Mouse (Mus musculus): ENCODE data around the gene Med12.
A peak's percentile ranks its signal among the peaks of the same experiment; 100 is the strongest.

The Med12 gene

GRCm38 (mm10) chrX:101273875-101274738 lies at the start of gene Med12:
Gene Med12 (plus strand): TSS chrX:101274030.
- DNase-seq, result peak; percentile 73

DNA sequence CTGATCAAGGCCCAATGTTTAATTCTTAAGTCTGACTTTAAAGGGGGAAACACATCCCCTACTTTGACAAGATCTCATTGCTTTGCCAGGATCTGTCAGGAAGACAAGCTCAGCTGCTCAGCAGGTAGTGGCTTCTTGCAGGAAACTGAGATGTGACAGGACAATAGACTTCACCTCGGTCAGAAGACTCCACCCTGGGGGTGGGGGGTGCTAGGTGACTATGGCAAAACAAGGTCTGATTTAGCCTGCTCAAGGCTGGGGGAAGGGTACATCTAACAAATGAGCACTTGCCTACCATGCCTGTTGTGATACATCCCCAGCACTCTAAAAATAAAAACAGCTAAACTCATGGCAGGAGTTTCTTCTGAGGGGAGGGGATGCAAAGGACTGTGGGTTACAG lies 28.8 kb upstream of the Med12 start:
- no peak for DNase-seq

DNA sequence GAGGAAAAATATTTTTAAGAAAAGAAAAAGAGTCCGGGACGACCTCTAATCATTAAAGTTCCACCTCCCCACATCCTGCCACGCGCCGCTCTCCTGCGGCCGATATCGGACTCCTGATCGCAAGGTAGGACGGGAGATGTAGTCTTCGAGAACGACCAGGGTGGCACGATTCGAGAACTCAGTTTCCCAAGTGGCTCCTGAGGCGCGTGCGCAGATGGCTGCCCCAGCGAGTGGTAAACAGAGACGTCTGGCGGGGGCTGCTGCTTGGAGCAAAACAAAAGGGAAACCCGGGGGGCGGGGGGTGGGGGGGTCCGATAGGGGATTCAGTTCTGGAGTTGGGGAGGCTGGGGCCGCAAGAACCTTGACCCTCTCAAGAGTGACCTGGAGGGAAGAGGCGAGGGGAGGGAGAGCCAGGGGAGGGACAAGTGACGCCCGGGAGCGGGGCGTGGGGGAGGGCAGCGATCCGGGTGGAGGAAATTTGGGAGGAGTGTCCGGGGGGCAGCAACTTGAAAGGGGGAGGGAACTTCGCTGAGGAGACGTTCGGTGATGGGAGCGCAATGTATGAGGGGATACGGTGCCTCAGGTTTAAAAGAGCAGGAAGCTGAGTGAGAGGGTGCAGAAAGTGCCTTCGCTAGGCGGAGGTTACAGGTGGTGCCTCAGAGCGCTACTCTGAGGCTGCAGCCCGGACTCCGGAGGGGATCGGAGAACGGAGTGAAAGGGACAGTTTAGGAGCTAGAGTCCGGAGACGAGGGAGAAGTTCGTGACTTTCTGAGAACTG lies 19.7 kb upstream of the Med12 start, which contains the start of gene Foxo4:
TSS of gene Foxo4 (plus strand) at position 577 of the 778 bp plus-strand sequence.
- DNase-seq, result peak; percentile 76

- no peak for DNase-seq
Measured at GRCm38 (mm10) chrX:101254740-101255139, 19.1 kb upstream of the Med12 start.

DNA sequence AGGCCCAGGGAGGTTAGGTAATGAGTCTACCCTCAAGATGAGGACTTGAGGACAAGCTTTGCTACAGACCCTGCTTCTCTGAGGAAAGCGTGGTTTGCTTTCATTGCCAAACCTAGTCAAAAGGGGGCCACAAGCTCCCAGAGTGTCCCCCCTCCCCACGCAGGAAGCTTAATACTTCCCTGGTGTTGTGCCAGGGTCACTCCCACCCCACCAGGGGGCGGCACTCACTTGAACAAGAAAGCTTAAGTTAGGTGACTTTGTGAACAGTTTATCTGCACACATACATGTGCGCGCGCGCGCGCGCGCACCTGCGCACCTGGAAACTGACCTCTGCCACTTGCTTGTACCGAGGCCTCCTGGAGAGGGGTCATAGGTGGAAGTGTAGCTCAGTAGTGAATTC lies 17.2 kb upstream of the Med12 start:
- no peak for DNase-seq

DNA sequence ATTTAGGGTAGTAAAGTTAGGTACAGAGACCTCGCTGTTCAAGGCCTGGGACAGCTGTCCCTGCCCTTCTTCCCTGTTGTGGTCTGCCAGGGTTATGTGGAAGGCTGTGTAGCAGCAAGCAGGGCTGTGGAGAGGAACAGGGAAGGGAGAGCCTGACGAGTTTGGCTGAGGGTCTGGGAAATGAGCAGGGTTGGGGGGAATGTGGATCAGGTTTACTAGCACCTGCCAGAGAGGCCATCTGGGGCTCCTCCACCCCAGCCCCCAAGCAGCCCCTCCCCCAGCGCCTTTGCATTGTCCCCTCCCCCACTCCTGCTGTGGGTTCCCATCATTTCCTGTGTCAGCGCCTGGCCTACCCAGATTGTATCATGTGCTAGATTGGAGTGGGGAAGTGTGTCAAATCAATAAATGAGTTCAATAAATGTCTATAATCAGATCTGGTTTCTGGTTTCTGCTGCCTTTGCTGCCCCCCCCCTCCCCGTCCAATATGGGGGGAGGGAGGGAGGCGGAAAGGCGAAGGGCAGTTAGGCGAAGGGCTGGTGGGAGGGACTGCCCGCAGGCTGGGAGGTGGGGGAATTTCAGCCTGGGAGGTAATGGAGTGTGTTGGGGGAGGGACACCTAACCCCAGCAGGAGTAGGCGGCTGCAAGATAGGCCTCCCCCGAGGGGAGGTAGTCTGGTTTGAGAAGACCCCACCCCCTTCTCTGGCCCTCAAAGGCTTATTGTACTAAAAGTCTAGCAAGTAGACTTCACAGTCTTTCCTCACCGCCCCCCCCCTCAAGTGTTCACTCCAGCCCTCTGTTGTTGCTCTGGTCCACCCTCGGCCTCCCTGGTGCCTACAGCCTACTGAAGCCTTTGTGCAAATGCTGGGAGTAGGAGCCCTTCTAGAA lies 13.1 kb upstream of the Med12 start:
- DNase-seq, result no peak

- no peak for DNase-seq
Measured at GRCm38 (mm10) chrX:101263892-101264291, 9.9 kb upstream of the Med12 start, which contains the start of gene Gm614. Gene Gm614 (minus strand): TSS chrX:101263992.

- DNase-seq, result no peak
Measured at GRCm38 (mm10) chrX:101266631-101267030, 7.2 kb upstream of the Med12 start.

DNA sequence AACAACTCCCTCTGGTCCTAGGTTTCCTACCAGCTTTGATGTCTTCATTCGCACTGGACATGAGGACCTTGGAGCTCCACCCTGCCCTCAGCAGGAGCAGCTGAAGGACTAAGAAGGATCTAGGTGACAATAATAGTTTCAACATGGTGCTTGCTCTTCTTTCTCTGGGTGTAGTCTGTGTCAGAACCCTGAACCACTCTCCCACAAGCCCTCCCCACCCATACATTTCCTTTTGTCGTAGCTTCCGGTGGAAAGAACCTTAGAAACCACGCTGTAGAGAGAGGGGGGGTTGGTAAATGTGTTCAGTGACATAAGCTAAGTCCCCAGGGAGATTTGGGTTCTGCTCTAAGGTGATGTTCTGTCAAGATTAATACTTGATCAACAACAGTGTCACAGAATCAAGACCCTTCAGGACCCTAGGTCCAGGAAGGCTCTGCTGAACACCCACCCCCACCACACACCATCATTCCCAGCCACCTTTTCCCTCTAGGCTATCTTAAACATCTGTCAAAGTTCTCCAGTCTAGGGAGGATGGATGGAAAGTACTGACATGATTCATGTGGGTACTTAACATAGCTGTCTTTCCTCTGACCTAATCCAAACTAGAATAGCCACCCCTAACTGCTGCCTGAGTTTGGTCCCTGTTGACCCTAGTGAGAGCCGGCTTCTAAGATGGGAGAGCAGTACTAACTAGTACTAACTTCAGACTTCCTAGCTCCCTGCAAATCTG lies 5.6 kb upstream of the Med12 start, which contains the start of gene Il2rg:
TSS of gene Il2rg (minus strand) at position 231 of the 730 bp plus-strand sequence.
- no peak for DNase-seq

DNA sequence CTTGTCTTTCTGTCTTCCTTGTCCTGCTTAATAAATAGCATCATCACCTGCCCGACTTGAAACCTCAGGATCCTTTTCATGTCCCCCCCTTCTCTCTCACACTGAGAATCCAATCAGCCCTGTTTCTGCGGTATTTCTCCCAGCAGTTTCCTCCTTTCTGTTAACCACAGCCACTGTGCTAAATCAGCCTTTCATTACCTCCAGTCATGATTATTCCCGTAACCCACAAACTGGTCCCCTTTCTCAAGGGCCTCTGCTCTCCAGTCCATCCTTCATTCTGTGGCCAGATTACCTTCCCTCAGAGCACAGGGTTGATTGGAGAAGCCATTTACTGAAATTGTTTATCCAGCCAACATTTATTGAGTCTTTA lies 5.1 kb upstream of the Med12 start, which contains the start of gene Gm20489:
TSS of gene Gm20489 (minus strand) at position 269 of the 370 bp plus-strand sequence.
- no peak for DNase-seq

DNA sequence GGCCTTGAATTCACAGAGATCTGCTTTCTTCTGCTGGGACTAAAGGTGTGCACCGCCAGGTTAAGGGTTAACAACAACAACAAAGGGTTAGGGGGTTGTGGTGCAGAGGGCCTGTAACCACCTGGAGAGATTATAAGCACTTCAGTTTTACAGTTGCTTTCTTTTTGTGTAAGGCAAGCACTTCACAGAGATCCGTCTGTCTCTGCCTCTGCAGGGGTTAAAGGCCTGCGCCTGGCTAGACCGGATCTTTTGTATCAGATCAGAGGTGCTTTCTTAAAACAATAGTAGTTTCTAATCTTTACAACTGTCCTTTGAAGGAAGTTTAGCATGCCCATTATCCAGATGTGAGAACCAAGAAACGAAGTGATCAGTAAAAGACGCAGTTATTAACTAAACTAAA lies 420 bp upstream of the Med12 start:
- DNase-seq, result no peak

GRCm38 (mm10) chrX:101282813-101283212 lies 9.0 kb downstream of the Med12 start:
- DNase-seq, result no peak

DNA sequence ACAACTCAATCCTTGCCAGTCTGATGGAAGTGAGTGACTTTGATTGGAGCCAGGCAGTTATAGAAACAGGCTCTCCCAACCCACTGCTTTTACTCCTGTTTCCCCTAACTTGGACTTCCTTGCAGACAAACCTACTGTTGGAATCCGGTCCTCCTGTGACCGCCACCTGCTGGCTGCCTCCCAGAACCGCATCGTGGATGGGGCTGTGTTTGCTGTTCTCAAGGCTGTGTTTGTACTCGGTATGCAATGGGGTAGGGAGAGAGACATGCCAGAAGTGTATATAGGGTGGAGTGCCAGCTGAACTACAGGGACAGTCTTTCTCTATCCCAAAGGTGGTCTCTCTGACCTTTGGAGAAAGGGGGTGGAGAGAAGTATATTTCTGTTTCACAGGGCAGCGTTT lies 11.7 kb downstream of the Med12 start:
- peak; percentile 68 for DNase-seq

GRCm38 (mm10) chrX:101285953-101286670 lies 12.3 kb downstream of the Med12 start:
- DNase-seq, result no peak

GRCm38 (mm10) chrX:101287543-101287942 lies 13.7 kb downstream of the Med12 start:
- DNase-seq, result no peak

DNA sequence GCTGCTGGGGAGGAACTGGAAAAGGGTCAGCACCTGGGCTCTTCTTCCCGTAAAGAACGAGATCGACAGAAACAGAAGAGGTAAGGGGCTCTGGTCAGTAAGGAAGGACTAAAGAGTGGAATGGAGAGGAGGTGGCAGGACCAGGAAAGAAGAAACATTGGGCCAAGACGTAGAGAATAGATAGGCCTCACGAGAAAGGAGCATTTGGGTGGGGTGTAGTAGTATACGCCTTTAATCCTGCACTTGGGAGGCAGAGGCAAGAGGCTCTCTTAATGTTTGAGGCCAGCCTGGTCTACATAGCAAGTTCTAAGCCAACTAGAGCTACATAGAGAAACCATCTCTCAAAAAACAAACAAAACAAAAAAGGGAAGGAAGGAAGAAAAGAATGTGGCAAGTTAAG lies 14.6 kb downstream of the Med12 start:
- DNase-seq, result no peak

GRCm38 (mm10) chrX:101289037-101289436 lies 15.2 kb downstream of the Med12 start:
- DNase-seq, result no peak

GRCm38 (mm10) chrX:101290111-101290510 lies 16.3 kb downstream of the Med12 start:
- no peak for DNase-seq

DNA sequence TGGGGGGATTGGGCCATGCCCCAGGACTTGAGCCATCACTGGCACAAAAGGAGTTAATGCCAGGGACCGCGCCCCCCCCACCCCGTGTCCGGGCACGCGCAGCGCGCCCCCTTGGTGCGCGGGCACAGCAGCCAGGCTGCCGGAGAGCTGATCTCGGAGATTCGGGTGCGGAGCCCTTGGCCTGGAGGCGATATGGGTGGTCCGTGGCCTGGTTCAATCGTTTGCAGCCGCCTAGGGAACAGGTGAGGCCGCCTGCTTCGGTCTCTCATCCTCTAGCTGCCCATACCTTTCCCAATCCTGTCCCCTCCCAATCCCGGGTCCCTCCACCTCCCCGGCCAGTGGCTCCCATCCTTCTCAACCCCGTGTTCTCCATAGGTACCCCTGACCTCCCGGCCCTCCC lies 25.2 kb downstream of the Med12 start, which contains the start of gene Nlgn3:
TSS of gene Nlgn3 (plus strand) at position 114 of the 400 bp plus-strand sequence.
- DNase-seq, result peak; percentile 75

DNA sequence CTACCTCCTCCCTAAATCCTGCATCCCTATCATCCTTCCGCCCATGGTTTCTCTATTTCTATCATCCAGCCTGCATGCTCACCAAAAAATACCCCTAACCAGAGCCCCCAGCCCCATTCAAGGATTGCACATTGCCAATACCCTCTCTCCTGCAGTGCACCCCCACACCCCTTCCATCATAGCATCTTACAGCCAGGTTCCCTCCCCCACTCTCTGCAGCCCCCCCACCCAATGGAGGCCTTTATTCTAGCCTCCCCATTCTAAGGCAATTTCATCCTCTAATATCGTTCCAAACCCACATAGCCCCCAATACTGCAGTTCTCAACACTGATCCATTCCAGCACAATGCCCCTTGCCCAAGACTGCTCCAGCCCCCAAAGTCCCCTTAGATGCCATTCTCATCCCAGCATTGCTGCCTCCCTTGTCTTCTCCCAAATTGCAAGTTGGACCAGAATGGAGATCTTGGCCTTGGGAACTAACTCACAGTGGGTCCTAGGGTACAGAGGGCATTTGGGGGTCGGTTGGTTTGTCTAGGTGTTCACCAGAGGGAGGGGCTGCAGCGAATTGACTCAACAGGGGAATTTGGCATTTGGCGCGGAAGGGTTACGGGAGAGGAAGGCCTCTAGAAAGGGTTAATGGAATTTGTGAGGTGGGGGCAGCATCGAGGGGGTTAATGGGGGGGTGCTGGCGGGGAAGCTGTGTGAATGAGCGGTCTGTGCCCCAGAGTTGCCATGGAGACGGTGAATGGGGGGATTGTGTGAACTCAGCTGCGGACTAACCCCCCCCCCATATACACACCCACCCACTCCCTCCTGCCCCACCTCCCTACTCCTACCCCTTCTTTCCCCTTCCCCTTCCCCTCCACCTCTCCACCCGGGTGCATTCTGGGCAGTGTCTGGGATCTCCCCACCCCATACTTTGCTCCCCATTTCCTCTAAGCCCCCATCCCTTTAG lies 25.9 kb downstream of the Med12 start:
- DNase-seq, result peak; percentile 44

All from right cerebral cortex, postnatal 4 days (tissue).